Mouse (Mus musculus): ENCODE data around the gene Fut7. TPM values are rescaled to one million over a fixed set of nuclear protein-coding genes. Genes with fewer than 3 reads are reported as not detected.
"Not testable (repeated sequence)": the region's sequence is repeated elsewhere in the genome, so short reads cannot be mapped to it uniquely, and the experiment has no call there.

Gene Fut7
- total RNA-seq, 2 experiments from 2014 or later: 0.43 TPM; not detected in 1

- no peak overlapping the region for H3K27ac ChIP-seq
- TF ChIP-seq CTCF (IDR thresholded peaks at IDR 0.05): no peak
- intact Hi-C loops (cut with DNase I): no loop called here
These were observed 22.8 kb upstream of the Fut7 start for GRCm38 (mm10) chr2:25400291-25400690.

DNA sequence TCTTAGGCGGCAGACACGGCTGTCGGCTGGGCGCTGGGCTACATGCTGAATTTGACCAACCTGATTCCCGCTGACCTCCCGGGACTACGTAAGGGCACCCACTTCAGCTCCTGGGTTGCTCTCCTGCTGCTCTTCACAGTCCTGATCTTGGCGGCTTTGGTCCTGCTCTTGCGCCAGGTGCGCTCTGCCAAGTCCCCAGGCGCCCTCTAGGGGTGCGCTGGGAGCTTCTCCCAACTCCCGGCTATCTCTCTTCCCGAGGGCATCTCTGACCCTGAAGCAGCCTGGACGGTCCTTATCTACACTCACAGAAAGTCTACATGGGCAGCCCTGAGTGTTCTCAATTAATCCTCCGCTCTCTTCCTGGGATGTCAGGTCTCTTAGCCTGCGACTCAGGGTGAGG is 22.3 kb upstream of the Fut7 start:
- DNase-seq (ENCODE audit: extremely low spot score in 1 of 2, low spot score in 2 of 2): peak; percentile 59 to 65
- H3K27ac ChIP-seq: no peak overlapping the region
- H3K4me3 ChIP-seq: peak overlapping the region; percentile 39
- intact Hi-C loops (cut with DNase I): no loop called here
- peak; percentile 83 for TF ChIP-seq CTCF (IDR thresholded peaks at IDR 0.05)

More at GRCm38 (mm10) chr2:25400291-25400690, 22.8 kb upstream of the Fut7 start:
- H3K4me3 ChIP-seq: peak overlapping the region; percentile 39
- DNase-seq (ENCODE audit: extremely low spot score in 1 of 2, low spot score in 2 of 2): no peak

- Histone ChIP-seq H3K27ac (peak overlapping the region; percentile 97), H3K4me3 (peak overlapping the region; percentile 80)
- TF ChIP-seq CTCF (IDR thresholded peaks at IDR 0.05): peak; percentile 65
- DNase-seq (ENCODE audit: extremely low spot score in 1 of 2, low spot score in 2 of 2): peak; percentile 55 to 63
- intact Hi-C loops (cut with DNase I): loop anchor here (2.0 kb wide), 2 partner anchors 30 to 70 kb away; partner anchors contain the start of genes Man1b1 and Sapcd2
These were observed 20.6 kb upstream of the Fut7 start for GRCm38 (mm10) chr2:25402377-25402971.

GRCm38 (mm10) chr2:25402972-25403601 is 20.0 kb upstream of the Fut7 start:
- peak overlapping the region; percentile 97 for H3K27ac ChIP-seq
- peak overlapping the region; percentile 80 for H3K4me3 ChIP-seq
- TF ChIP-seq CTCF (IDR thresholded peaks at IDR 0.05): no peak
- intact Hi-C loops (cut with DNase I): loop anchor here (1.0 to 2.0 kb wide), 3 partner anchors 30 to 85 kb away; partner anchors contain the start of genes Man1b1 and Sapcd2
- DNase-seq (ENCODE audit: extremely low spot score in 1 of 2, low spot score in 2 of 2): peak; percentile 91 to 93

- no peak for DNase-seq (ENCODE audit: extremely low spot score in 1 of 2, low spot score in 2 of 2)
- H3K4me3 ChIP-seq: peak overlapping the region; percentile 80
- TF ChIP-seq CTCF (IDR thresholded peaks at IDR 0.05): no peak
- peak overlapping the region; percentile 57 for H3K27ac ChIP-seq
- intact Hi-C loops (cut with DNase I): loop anchor here (1.0 to 2.0 kb wide), 3 partner anchors 31 to 86 kb away; partner anchors contain the start of genes Man1b1 and Sapcd2
These were observed 19.1 kb upstream of the Fut7 start for GRCm38 (mm10) chr2:25403994-25404393.

DNA sequence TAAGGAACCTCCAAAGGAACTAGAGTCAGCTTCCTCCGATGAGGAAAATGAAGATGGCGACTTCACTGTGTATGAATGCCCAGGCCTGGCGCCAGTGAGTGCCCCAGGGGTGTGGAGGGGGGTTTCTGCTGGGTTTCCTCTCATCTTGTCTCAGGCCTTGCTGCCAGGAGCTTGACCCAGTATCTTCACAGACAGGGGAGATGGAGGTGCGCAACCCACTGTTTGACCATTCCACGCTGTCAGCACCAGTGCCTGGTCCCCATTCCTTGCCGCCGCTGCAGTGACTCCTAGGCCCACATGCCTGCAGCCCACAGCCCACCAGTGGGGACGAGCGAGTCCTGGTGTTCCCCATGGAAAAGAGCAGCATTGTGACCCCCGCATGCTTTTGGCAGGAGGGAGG is 14.2 kb upstream of the Fut7 start:
- TF ChIP-seq CTCF (IDR thresholded peaks at IDR 0.05): no peak
- DNase-seq (ENCODE audit: extremely low spot score in 1 of 2, low spot score in 2 of 2): no peak
- intact Hi-C loops (cut with DNase I): no loop called here
- H3K27ac ChIP-seq: no peak overlapping the region
- no peak overlapping the region for H3K4me3 ChIP-seq

DNA sequence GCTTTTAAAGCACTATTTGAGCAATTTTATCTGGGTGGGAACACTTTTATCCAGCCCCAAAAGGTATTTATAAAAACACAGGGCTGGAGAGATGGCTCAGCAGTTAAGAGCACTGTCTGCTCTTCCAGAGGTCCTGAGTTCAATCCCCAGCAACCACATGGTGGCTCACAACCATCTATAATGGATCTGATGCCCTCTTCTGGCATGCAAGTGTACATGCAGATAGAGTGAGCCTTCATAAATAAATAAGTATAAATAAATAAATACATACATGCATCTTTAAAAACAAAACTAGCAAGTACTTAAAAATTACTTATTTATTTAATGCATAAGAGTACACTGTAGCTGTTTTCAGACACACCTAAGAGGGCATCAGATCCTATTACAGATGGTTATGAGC is 9.6 kb upstream of the Fut7 start:
- H3K4me3 ChIP-seq; H3K27ac ChIP-seq; DNase-seq (ENCODE audit: extremely low spot score in 1 of 2, low spot score in 2 of 2); intact Hi-C loops (cut with DNase I): not testable (repeated sequence)
- TF ChIP-seq CTCF (IDR thresholded peaks at IDR 0.05): peak; percentile 45

DNA sequence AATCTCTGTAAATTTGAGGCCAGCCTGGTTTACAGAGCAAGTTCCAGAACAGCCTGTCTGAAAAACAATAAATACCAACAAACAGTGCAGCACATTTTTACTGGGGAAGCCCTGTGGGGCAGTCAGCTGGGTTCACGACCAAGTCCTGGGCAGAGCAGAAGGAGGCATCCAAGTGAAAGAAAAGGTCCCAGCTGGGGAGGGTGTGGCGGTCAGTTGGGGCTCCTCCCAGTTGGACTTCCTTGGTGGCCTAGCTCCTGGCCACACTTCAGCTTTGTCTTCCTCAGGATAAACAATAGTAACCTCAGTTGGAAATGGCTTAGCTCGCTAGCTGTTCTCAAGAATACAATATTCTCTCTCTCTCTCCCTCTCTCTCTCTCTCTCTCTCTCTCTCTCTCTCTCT is 5.6 kb upstream of the Fut7 start:
- Histone ChIP-seq H3K27ac (no peak overlapping the region), H3K4me3 (no peak overlapping the region)
- TF ChIP-seq CTCF (IDR thresholded peaks at IDR 0.05): no peak
- intact Hi-C loops (cut with DNase I): no loop called here
- no peak for DNase-seq (ENCODE audit: extremely low spot score in 1 of 2, low spot score in 2 of 2)

DNA sequence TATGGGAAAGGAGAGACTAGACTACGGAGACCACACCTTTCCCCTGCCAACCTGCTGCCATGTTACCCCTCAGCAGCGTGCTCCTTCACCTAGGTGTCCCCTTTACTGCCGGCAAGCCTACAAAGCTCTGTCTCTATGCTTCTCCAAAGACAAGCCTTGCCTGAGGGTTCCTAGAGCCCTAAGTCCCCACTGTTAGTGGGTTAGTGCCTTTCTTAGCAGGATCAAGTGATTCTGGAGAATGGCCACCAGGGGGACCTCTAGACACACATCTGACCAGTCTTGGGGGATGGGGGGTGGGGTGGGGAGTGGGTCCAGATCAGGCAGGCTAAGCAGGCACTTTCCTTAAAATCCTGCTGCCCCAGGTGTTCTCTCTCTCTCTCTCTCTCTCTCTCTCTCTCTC is 1.2 kb upstream of the Fut7 start:
- intact Hi-C loops (cut with DNase I): no loop called here
- Histone ChIP-seq H3K27ac (no peak overlapping the region), H3K4me3 (no peak overlapping the region)
- no peak for DNase-seq (ENCODE audit: extremely low spot score in 1 of 2, low spot score in 2 of 2)
- peak; percentile 55 for TF ChIP-seq CTCF (IDR thresholded peaks at IDR 0.05)

- intact Hi-C loops (cut with DNase I): no loop called here
- Histone ChIP-seq H3K27ac (no peak overlapping the region), H3K4me3 (no peak overlapping the region)
- no peak for DNase-seq (ENCODE audit: extremely low spot score in 1 of 2, low spot score in 2 of 2)
- no peak for TF ChIP-seq CTCF (IDR thresholded peaks at IDR 0.05)
These were observed 559 bp downstream of the Fut7 start for GRCm38 (mm10) chr2:25423626-25424025.

DNA sequence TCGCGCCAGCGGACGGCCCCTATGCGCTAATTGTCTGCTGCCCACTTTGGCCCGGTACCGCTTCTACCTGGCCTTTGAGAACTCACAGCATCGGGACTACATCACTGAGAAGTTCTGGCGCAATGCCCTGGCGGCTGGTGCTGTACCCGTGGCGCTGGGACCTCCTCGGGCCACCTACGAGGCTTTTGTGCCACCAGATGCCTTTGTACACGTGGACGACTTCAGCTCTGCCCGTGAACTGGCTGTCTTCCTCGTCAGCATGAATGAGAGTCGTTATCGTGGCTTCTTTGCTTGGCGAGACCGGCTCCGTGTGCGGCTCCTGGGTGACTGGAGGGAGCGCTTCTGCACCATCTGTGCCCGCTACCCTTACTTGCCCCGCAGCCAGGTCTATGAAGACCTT is 2.4 kb downstream of the Fut7 start:
- no peak for DNase-seq (ENCODE audit: extremely low spot score in 1 of 2, low spot score in 2 of 2)
- Histone ChIP-seq H3K4me3 (no peak overlapping the region), H3K27ac (no peak overlapping the region)
- intact Hi-C loops (cut with DNase I): loop anchor here (5.0 kb wide), 1 partner anchor 57 kb away; no protein-coding TSS in a partner anchor
- no peak for TF ChIP-seq CTCF (IDR thresholded peaks at IDR 0.05)

GRCm38 (mm10) chr2:25426721-25427191 is 3.7 kb downstream of the Fut7 start:
- no peak overlapping the region for H3K4me3 ChIP-seq
- intact Hi-C loops (cut with DNase I): loop anchor here (2.0 to 5.0 kb wide), 2 partner anchors 56 to 126 kb away; no protein-coding TSS in a partner anchor
- DNase-seq (ENCODE audit: extremely low spot score in 1 of 2, low spot score in 2 of 2): peak; percentile 54 to 63
- TF ChIP-seq CTCF (IDR thresholded peaks at IDR 0.05): peak; percentile 80
- H3K27ac ChIP-seq: no peak overlapping the region
